Mouse (Mus musculus): ENCODE measurements around the gene Cacna2d2. TPM values are rescaled to one million over a fixed set of nuclear protein-coding genes. Genes with fewer than 3 reads are reported as not detected.

Gene Cacna2d2
- polyA plus RNA-seq, 1 experiment from 2014 or later: 7.9 TPM

Other genes with a start within 250 kb of the Cacna2d2 start
- 20.8 and 25.7 TPM in 2 replicates for gene Dock3, start 167.7 kb upstream of the Cacna2d2 start, polyA plus RNA-seq (2014; fragmentation: Nextera tagmentation; extraction: Ambion mirVana)
- 1.5 and 1.8 TPM in 2 replicates for gene Mapkapk3, start 109.7 kb upstream of the Cacna2d2 start, polyA plus RNA-seq (2014; fragmentation: Nextera tagmentation; extraction: Ambion mirVana)
- gene Cish, start 103.6 kb upstream of the Cacna2d2 start, polyA plus RNA-seq (2014; fragmentation: Nextera tagmentation; extraction: Ambion mirVana): 5.0 and 5.5 TPM in 2 replicates
- 20.9 and 21.7 TPM in 2 replicates for gene Hemk1, start 61.3 kb upstream of the Cacna2d2 start, polyA plus RNA-seq (2014; fragmentation: Nextera tagmentation; extraction: Ambion mirVana)
- 4.1 and 6.3 TPM in 2 replicates for gene 6430571L13Rik, start 59.0 kb upstream of the Cacna2d2 start, polyA plus RNA-seq (2014; fragmentation: Nextera tagmentation; extraction: Ambion mirVana)
- gene Tmem115, start 134.3 kb downstream of the Cacna2d2 start, polyA plus RNA-seq (2014; fragmentation: Nextera tagmentation; extraction: Ambion mirVana): 50.9 and 51.7 TPM in 2 replicates
- 35.1 and 49.6 TPM in 2 replicates for gene Cyb561d2, start 142.6 kb downstream of the Cacna2d2 start, polyA plus RNA-seq (2014; fragmentation: Nextera tagmentation; extraction: Ambion mirVana)
- 69.4 and 75.7 TPM in 2 replicates for gene Nprl2, start 142.6 kb downstream of the Cacna2d2 start, polyA plus RNA-seq (2014; fragmentation: Nextera tagmentation; extraction: Ambion mirVana)
- gene Zmynd10, start 147.7 kb downstream of the Cacna2d2 start, polyA plus RNA-seq (2014; fragmentation: Nextera tagmentation; extraction: Ambion mirVana): 2.2 and 2.5 TPM in 2 replicates
- 35.5 and 40.4 TPM in 2 replicates for gene Rassf1, start 151.9 kb downstream of the Cacna2d2 start, polyA plus RNA-seq (2014; fragmentation: Nextera tagmentation; extraction: Ambion mirVana)
- gene Tusc2, start 163.6 kb downstream of the Cacna2d2 start, polyA plus RNA-seq (2014; fragmentation: Nextera tagmentation; extraction: Ambion mirVana): 119 and 120 TPM in 2 replicates
- 86.8 and 97.7 TPM in 2 replicates for gene Hyal2, start 168.3 kb downstream of the Cacna2d2 start, polyA plus RNA-seq (2014; fragmentation: Nextera tagmentation; extraction: Ambion mirVana)
- 3.4 and 4.9 TPM in 2 replicates for gene Hyal1, start 177.3 kb downstream of the Cacna2d2 start, polyA plus RNA-seq (2014; fragmentation: Nextera tagmentation; extraction: Ambion mirVana)
- 14.1 and 18.2 TPM in 2 replicates for gene Naa80, start 179.3 kb downstream of the Cacna2d2 start, polyA plus RNA-seq (2014; fragmentation: Nextera tagmentation; extraction: Ambion mirVana)
- gene Hyal3, start 181.2 kb downstream of the Cacna2d2 start, polyA plus RNA-seq (2014; fragmentation: Nextera tagmentation; extraction: Ambion mirVana): 0.89 and 1.4 TPM in 2 replicates
- 14.5 and 15.7 TPM in 2 replicates for gene Ifrd2, start 188.0 kb downstream of the Cacna2d2 start, polyA plus RNA-seq (2014; fragmentation: Nextera tagmentation; extraction: Ambion mirVana)
- 1.5 and 3.2 TPM in 2 replicates for gene Sema3b, start 209.6 kb downstream of the Cacna2d2 start, polyA plus RNA-seq (2014; fragmentation: Nextera tagmentation; extraction: Ambion mirVana)
- 284 and 326 TPM in 2 replicates for gene Gnai2, start 235.8 kb downstream of the Cacna2d2 start, polyA plus RNA-seq (2014; fragmentation: Nextera tagmentation; extraction: Ambion mirVana)